Mouse (Mus musculus): ENCODE data around the gene Btg1. TPM values are rescaled to one million over a fixed set of nuclear protein-coding genes. Genes with fewer than 3 reads are reported as not detected.

Btg1 gene
- 10 to 100 TPM; 38.1 to 44.5 TPM for total RNA-seq (2021)
- long read RNA-seq, full-length matches to known transcripts: 51 of 56 reads
- long read RNA-seq, partial matches to known transcripts: 0 of 56 reads
- long read RNA-seq, other reads (novel, unspliced or antisense): 5 of 56 reads

- peak; percentile 100 for DNase-seq (ENCODE audit: low spot score in 2 of 2)
These were observed at the start of gene Btg1 for GRCm38 (mm10) chr10:96616709-96617116. Gene Btg1, plus strand, starts transcription at chr10:96617006.

DNA sequence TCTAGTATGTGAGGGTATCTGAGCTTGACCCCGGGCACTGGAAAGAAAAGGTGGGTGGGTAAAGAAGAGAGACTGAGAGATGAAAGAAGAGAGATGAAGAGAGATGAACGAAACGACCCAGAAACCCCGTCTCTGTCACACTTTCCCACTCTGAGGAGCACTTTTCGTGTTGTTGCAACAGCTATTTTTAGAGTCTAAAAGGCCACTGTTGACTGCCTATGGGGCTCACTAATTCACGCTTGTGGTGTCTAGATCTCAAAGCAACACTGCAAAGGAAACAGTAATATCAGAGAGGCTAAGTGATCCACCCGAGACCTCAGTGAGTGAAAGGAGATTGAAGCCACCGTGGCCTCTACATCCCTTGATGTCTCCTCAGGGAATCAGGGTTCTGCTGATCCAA lies 47.3 kb upstream of the Btg1 start:
- no peak for DNase-seq (ENCODE audit: low spot score in 2 of 2)

DNA sequence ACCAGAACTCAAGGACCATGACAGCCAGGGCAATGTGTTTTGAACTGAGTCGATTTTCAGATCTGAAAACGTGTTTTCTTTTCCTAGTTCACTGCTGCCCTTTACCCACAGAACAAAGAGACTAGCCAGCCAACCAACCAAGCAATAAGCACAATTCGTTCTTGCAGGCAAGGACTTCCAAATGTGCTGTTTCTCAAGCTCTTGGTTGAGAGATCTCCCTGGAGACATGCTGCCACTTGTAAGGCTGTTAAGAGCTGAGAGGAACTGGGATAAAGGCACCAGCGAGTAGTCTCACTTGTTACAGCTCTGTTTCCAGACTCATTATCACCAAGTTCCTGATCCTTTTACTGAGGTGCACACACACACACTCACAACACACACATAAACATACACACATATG lies 45.6 kb upstream of the Btg1 start:
- DNase-seq (ENCODE audit: low spot score in 2 of 2): no peak

DNA sequence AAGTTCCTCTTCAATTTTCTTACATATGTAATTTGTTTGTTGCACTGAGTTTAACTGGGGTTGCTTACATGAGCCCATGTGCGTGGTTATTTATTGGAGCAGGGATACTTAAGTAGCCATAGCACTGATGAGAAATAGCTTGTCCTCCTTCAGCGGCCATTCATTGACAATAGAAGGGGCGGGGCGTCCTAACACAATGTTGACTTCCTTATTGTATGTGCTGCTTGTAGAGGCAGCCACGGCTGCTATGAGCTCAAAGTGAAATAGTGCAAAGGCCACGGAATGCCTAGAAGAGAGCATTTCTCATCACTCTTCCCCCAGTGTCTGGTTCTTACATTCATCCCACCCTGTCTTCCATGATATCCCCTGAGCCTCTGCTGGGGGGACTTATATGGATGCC lies 42.0 kb upstream of the Btg1 start:
- no peak for DNase-seq (ENCODE audit: low spot score in 2 of 2)

DNA sequence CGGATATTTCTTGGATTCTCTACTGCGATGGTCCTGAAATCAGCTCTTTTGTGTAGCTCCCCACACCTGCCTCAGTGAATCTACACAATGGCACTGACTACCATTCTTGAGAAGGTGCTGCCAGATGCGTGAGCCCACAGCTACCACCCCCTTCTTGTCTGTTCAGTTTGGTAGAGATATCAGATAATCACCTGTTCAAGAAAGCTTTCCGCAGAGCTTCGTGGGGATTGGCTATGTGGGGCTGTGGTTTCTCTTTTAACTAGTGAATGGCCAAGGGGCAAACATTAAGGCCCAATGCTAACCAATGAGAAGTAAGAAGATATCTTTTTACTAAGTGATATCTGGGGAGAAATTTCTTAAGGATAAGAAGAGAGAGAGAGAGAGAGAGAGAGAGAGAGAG lies 41.5 kb upstream of the Btg1 start:
- DNase-seq (ENCODE audit: low spot score in 2 of 2): no peak

DNA sequence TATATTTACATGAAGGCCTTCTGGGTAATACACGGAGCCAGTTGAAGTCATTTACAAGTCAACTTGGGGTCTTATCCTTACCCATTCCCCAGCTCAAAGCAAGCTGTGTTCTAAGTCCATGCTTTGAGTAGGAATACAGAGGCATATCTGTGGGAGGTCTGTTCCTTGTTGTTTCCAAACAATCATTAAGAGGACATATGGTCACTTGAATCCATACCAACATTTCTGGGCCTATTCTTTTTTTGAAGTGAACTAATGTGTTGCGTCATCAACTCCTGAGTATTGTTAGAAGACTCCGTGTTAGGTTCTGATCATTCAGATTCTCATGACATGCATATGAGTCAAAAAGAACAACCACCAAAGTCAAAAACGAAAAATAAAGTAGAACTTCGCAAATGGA lies 37.9 kb upstream of the Btg1 start:
- DNase-seq (ENCODE audit: low spot score in 2 of 2): no peak

GRCm38 (mm10) chr10:96579436-96579835 lies 37.4 kb upstream of the Btg1 start:
- no peak for DNase-seq (ENCODE audit: low spot score in 2 of 2)

DNA sequence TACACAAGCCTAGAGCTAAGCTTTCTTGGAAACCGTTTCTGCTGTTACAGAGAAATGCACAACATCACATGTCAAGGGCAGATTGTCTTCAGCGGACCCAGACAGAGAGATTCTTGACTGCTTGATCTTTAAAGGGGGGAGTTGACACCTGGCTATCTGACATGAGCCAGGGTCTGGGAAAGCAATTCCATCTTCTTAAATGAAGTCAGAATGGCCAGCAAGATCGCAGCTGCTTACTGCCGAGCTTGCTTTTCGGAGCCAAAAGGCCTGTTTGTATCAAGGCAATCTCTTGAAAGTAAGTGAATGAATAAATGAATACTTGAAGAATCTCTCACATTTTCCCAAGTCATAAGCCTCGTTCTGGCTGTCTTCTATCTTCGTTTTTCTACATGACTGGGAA lies 36.6 kb upstream of the Btg1 start:
- peak in 1 of 2 experiments; percentile 12 for DNase-seq (ENCODE audit: low spot score in 2 of 2)

GRCm38 (mm10) chr10:96581232-96581631 lies 35.6 kb upstream of the Btg1 start:
- no peak for DNase-seq (ENCODE audit: low spot score in 2 of 2)

GRCm38 (mm10) chr10:96586191-96586880 lies 30.5 kb upstream of the Btg1 start:
- no peak for DNase-seq (ENCODE audit: low spot score in 2 of 2)

- DNase-seq (ENCODE audit: low spot score in 2 of 2): no peak
These were observed 30.0 kb upstream of the Btg1 start for GRCm38 (mm10) chr10:96586881-96587217.

DNA sequence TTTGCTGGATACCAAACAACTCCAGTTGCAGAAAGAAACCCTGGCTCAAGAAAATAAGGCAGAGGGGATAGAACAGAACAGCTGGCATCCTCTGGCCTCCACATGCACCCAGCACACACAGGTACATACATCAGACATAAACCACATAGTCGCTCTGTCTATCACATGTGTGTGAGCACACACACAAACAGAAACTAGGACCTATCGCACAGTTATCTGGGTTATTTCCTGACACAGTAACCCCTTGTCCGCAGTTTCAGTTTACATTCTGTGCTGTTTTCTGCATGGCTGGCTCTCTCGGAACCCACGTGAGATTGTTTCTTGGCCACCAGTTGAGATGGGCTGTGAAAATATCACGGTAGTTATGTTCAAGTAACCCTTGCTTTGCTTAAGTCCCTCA lies 28.6 kb upstream of the Btg1 start:
- DNase-seq (ENCODE audit: low spot score in 2 of 2): no peak

DNA sequence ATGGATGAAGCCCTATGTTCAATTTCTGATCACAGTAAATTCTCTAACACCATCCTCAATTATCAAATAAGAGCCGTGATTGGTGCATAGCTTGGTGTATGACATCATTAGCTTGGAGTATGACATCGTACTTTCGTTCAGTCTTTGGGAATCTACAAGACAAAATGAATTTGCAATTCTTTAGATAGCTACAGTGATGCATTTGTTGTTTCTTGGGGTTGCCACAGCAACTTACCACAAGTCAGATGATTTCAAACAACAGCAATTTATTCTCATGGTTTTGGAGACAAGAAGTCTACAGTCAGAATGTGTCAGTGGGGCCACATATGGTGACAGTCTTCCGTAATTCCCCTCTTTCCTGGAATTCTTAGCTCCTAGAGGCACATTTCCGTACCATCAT lies 27.0 kb upstream of the Btg1 start:
- no peak for DNase-seq (ENCODE audit: low spot score in 2 of 2)

DNA sequence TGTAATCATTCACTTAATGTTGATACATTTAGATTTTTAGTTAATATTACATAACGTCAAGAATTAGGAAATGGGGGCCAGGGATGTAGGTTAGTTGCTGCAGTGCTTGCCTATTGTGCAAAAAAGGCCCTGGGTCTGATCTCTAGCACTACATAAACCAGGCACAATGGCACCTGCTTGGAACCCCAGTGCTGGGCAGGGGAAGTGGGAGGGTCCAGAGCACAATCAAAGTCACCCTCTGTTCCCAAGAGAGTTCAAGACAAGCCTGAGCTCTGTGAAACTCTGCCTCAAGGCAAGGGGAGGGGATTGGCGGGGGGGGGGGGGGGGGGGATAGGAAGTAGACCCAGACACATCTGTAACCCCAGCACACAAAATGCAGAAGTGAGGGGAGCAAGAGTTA lies 24.7 kb upstream of the Btg1 start:
- no peak for DNase-seq (ENCODE audit: low spot score in 2 of 2)

DNA sequence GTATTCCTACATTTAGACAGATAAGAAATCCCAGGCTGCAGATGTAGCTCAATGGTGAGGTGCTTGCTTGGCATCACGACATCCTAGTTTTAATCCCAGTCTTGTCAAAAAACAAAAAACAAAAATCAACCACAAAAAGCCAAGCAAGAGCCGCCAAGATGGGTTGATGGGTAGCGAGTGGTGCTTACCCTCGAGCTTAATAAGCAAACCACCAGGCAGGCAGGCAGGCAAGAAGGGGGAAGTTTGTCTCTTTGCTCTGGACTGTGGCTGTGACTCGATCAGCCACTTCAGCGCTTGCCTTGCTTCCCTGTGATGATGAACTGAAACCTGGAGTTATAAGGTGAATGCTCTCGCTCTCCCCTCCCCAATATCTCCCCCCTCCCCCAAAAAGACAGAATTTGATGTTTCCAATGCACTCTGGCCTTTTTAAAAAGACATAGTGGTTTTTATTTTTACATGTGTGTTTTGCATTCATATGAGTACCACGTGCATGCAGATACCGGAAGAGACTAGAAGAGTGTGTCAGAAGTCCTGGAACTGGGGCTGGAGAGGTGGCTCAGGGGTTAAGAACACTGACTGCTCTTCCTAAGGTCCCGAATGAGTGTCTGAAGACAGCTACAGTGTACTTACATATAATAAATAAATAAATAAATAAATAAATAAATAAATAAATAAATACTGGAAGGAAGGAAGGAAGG lies 21.2 kb upstream of the Btg1 start:
- no peak for DNase-seq (ENCODE audit: low spot score in 2 of 2)

- no peak for DNase-seq (ENCODE audit: low spot score in 2 of 2)
These were observed 20.4 kb upstream of the Btg1 start for GRCm38 (mm10) chr10:96596411-96596810.

DNA sequence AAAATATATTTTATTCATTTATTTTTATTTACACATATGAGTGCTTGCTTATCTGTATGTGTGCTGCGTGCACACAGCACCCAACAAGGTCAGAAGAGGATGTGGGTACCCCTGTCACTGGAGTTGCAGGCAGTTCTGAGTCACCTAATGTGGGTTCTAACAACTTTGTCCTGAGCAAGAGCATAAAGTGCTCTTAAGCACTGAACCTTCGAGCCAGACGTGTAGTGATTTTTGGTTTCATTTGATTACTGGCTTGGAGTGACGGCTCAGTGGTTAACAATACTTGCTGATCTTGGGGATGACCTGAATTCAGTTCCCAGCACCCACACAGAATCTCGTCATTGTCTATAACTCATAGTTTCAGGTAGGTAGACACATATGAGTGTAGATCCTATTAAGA lies 17.2 kb upstream of the Btg1 start:
- DNase-seq (ENCODE audit: low spot score in 2 of 2): no peak

DNA sequence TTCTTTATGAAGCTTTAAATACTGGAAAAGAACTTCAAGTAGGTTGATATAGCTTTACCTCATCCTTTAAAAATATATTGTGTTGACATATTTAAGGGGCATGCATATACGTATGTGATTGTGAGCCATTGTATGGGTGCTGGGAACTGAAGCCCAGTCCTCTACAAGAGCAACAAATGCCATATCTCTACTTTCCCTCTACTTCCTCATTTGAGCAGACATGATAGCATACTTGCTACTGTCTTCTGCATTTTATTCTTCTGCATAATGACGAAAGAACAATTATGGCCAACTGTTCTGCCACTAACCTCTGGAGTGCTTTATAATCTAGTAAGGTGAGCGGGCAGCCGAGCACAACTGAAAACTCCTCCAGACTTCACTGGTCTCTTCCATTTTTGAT lies 15.1 kb upstream of the Btg1 start:
- no peak for DNase-seq (ENCODE audit: low spot score in 2 of 2)

DNA sequence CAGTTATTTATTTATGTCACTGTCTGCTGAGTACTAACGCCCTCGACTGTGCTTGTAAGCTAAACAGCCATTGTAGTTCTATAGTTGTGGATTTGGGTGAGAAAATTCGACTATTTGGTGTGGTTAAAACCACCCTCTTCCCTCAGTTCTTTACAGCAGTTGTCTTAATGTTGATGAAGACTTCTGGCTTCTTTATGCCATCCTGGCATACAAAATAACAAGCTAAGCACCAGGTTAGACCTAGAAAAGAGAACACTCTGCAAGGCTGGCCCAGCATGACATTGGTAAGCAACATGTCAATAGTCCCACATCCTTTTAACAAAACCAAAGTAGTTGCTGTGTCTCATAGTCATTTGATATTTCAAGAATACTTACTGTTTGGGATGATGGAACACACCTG lies 14.5 kb upstream of the Btg1 start:
- no peak for DNase-seq (ENCODE audit: low spot score in 2 of 2)

DNA sequence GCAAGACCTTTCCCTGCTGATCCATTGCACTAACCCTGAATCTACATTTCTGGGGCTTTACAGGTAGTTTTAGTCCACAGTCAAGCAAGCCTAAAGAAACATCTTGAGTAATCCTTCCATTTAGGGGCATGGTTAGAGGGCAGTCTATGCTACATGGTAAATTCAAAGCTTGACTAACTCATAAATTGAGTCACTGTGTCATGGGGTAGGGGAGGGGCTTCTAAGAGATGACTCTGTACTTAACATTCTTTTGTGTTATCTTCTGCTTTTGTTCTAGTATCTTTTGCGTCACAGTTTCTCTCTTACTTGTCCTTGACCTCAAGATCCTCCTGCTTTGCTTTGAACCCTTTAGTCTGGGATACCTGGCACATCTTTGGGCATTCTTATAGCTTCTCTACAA lies 11.6 kb upstream of the Btg1 start:
- no peak for DNase-seq (ENCODE audit: low spot score in 2 of 2)

GRCm38 (mm10) chr10:96605856-96606255 lies 10.9 kb upstream of the Btg1 start:
- DNase-seq (ENCODE audit: low spot score in 2 of 2): no peak

DNA sequence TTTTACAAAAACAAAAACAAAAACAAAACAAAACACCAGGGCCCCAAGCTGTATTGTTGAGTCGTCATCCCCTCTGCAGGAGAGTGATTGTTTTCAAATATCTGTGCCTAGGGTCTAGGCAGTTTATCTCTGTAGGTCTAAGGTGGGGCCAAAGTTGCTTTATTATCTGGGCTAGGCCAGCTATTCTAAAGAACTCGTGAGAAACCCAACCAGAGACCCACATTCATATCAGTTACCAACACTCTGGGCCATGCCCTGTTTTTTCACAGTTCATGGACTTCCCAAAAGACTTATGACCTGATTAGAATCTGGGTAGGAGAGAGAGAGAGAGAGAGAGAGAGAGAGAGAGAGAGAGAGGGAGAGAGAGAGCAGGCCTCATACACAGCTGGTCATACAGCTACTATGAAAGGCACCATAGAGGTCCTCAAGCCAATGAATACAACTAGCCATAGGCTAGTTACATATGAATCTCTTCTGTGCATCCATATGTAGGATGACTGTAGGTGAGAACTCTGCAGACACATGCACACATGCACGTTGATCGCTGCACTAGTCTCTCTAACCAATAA lies 9.1 kb upstream of the Btg1 start:
- no peak for DNase-seq (ENCODE audit: low spot score in 2 of 2)

All from layer of hippocampus, postnatal 10 days (tissue).